18 mouse cellular contexts compared by ENCODE assay signal in the genomic region with DNA sequence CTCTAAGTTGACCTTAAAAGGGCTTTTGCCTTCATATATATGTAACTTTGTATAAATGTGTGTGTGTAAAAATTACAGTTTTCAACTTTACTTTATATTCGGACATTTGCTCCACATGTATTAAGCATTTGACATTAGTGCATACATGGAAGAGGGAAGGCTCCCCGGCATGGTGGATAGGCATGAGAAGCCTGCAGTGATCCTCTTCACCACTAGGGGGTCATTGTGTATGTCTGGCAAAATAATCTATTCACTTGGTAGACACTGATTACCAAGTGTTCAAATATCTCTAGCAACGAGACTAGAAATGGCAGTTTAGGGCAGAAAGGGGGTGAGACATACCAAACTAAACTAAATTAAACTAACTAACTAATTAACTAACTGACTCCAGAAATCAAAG.
DNase-seq lines count a peak whose midpoint lies in the region; ATAC-seq and TF ChIP-seq lines count a peak whose summit lies in the region.
"Had no signal": no experiment of that assay in that cellular context is flagged by ENCODE, and none has a peak within 500 bp of the region (broad histone marks: within the 10 kb centered on the region; RNA-seq: fewer than 3 reads in every experiment).

No protein-coding gene starts in this region.

- no peak for ATAC-seq in CD4-positive, CD25-positive, alpha-beta regulatory T cell, adult 4 months
- ATAC-seq: activated CD4-positive, CD25-positive, alpha-beta regulatory T cell, adult 4 months; forebrain, embryonic 15.5 days; inflammation-experienced regulatory T-cells, adult 6 months; midbrain, embryonic 15.5 days had no signal

- H3K27ac ChIP-seq in layer of hippocampus, adult 2 months, result no peak overlapping the region
- H3K27ac ChIP-seq: forebrain, embryonic 15.5 days; heart, embryonic 10.5 days; limb, embryonic 15.5 days; midbrain, embryonic 15.5 days; neural tube, embryonic 12.5 days had no signal

- no peak for DNase-seq in layer of hippocampus, adult 2 months (ENCODE audit: low spot score in 2 of 2)
- no peak for DNase-seq in layer of hippocampus, postnatal 36 days
- peak; percentile 45 for DNase-seq in testis, postnatal 10 days (ENCODE audit: low spot score)
- no peak for DNase-seq in testis, postnatal 14 days (ENCODE audit: low spot score)
- peak; percentile 36 for DNase-seq in R1 (ENCODE audit: low read depth, low spot score)
- no peak for DNase-seq in cerebellum, adult 8-10 months
- DNase-seq: cerebellum, adult 2 months; embryo, embryonic 11 days; gastrocnemius, postnatal 14 days; heart, postnatal 36 days had no signal

- peak; percentile 63 for TF ChIP-seq CTCF in layer of hippocampus, adult 2 months (conservative IDR thresholded peaks at IDR 0.05)

- H3K4me3 ChIP-seq in layer of hippocampus, adult 2 months, result no peak overlapping the region
- H3K4me3 ChIP-seq: forebrain, embryonic 15.5 days; heart, embryonic 10.5 days; limb, embryonic 15.5 days; midbrain, embryonic 15.5 days; neural tube, embryonic 12.5 days had no signal

Comparison
In these comparisons a context has a peak if more than half of its experiments do, and no peak if none do; other contexts are left out.
1. DNase-seq: peak in testis, postnatal 10 days (single experiment) and R1 (single experiment); none in layer of hippocampus, adult 2 months (0 of 2), layer of hippocampus, postnatal 36 days (0 of 2), testis, postnatal 14 days (single experiment) and cerebellum, adult 8-10 months (single experiment).